Mouse (Mus musculus) telencephalon, adult 2 months (tissue): ENCODE results near the gene Olfr509.
"Not testable (repeated sequence)": the region's sequence is repeated elsewhere in the genome, so short reads cannot be mapped to it uniquely, and the experiment has no call there.

ENCODE experiments used
- DNase-seq: peaks from one replicate; pipeline ENCODE4 v3.0.0-alpha.2; 2011; ENCODE audit warnings: low read depth, low spot score

The Olfr509 gene

DNA sequence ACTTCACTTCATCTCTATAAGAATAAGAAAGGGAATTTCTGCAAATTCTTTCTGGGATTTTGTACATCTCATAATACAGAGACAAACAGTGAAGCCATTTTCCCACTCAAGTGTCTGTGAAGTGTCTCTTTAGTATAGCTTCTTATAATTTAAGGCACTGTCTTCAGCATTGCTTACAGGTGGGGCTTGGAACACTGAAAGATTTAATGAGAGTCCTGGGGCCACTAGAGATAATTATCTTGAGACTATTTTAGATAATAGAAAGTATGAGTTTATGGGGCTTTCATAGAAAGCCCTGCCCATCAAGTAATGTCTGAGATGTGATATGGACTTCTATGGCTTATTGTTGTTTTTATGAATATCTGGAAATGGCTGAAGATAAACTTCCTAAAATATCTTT, at the start of gene Olfr509:
Gene Olfr509, minus strand, starts transcription at position 101 of the 400 bp plus-strand sequence.
- DNase-seq = no peak

DNA sequence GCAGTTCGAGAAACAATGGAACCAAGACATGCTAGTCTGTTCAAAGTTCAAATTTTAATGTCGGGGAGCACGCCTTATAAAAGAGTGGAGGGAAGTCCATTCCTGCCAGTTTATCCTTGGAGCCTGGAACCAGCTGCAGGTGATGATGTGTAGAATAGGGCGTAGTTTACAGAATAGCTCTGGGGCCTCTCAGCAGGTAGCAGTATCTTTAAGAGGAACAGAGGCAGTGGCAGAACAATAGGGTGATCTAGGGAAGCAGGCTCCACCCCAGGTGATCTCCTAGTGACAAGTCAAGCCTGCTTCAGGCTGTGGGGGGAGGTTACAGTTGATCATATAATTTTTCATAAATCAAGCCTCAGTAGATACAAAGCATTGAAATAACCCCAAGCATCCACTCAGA, 27.2 kb upstream of the Olfr509 start:
- no peak for DNase-seq

GRCm38 (mm10) chr7:108671058-108671457, 19.4 kb upstream of the Olfr509 start:
- no peak for DNase-seq

- no peak for DNase-seq
Observed at GRCm38 (mm10) chr7:108666118-108666517, 14.4 kb upstream of the Olfr509 start, which contains the start of gene Olfr510. Olfr510 (plus strand) TSS chr7:108666418.

DNA sequence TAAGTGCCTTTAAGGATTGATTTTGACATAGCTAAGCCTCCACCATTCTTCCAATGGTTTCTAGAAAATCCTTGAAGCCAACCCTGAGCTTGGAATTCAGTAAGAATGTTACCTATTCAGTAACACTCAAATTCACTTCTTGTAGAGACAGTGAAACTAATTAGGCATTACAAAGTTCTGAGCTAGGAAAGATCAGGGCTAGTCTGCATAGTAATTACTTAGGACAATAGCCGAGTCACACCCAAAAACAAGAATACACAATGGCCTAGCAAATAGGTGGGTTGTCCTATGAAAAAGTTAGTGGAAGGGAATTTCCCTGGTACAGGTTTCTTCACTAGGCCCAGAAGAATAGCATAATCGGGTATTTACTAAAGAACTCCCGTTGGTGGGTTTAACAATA, 10.7 kb upstream of the Olfr509 start:
- no peak for DNase-seq

DNA sequence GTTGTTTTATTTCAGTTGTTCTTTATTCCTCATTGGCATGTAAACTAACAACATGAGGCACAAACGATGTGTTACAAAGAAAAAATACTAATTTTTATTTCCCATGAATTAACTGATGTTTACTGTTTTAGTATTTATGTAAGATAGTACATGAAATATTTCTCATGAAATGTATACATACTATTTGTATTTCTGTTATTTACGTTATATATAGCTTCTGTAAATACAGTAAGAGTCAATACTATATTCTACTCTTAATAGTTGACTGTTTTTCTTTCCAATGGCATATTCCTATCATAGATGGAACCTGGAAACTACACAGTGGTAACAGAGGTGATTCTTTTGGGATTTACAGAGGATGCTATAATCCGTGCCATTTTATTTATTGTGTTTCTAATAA, 22.0 kb downstream of the Olfr509 start, which contains the start of gene Olfr508:
Gene Olfr508, plus strand, starts transcription at position 301 of the 400 bp plus-strand sequence.
- no peak for DNase-seq

DNA sequence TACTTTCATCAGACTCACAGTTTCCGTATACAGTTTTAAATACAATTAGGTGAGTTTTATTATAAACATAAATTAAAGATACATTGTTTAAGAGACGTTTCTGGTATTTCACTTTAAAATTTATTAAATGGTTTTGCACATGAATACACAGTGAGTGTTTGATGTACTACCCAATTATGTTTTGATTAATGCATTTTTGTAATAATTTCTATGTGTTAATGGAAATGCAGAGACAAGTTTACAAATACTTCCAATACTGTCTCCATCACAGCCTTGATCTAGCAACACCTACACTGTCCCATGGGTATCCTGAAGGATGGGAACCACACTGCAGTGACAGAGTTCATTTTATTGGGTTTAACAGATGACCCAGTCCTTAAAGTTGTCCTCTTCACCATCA, 30.2 kb downstream of the Olfr509 start, which contains the start of gene Olfr507:
Gene Olfr507, plus strand, starts transcription at position 301 of the 400 bp plus-strand sequence.
- DNase-seq = no peak

DNA sequence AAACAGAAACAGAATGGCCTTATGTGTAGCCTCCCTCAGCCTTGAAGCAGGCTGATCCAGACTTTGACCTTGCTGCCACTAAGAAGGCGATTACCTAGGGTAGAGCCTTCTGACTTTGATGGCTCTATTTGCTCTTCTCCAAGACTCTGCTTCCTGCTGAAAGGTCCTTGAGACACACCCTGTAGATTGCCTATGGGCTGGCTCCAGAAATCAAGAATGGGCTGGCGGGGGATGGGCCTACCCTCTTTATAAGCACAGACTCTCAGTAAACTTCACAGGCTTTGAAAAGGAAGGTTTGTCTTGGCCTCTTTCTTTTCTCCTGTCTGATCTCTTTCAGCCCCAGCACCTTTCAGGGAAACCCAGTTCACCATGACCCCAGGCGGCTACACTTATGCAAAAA, 34.9 kb downstream of the Olfr509 start:
- DNase-seq = not testable (repeated sequence)

GRCm38 (mm10) chr7:108614110-108614509, 37.6 kb downstream of the Olfr509 start:
- DNase-seq = no peak

DNA sequence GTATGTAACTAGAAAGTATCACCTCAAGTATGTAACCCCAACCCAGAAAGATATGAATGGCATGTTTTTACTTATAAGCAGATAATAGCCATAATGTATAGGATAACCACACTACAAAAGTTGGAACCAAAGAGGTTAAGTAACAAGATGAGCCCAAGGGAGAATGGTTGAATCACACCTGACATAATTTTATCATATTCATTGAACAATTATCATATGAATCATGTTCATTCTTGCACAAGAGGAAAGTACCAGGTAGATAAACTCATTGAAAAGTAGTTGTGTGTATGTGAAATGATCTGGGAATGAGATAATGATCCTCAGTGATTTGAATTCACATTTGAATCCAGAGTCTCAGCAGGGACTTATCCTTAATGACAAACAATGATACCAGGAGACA, 41.2 kb downstream of the Olfr509 start, which contains the start of gene Olfr506:
Gene Olfr506, plus strand, starts transcription at position 301 of the 400 bp plus-strand sequence.
- DNase-seq = no peak

GRCm38 (mm10) chr7:108601916-108602315, 49.8 kb downstream of the Olfr509 start:
- not testable (repeated sequence) for DNase-seq
